Mouse (Mus musculus): ENCODE results near the gene Nrcam.

- TF ChIP-seq TAL1 (IDR thresholded peaks at IDR 0.05; ENCODE audit: low read length) = no peak
- TF ChIP-seq GATA1 (IDR thresholded peaks at IDR 0.05; ENCODE audit: low read length) = no peak
Observed at GRCm38 (mm10) chr12:44480031-44480419, 151.3 kb downstream of the Nrcam start.

All from erythroblast, embryonic 14.5 days (primary cell).